Mouse (Mus musculus): ENCODE data around the gene Cadm1. TPM values are rescaled to one million over a fixed set of nuclear protein-coding genes. Genes with fewer than 3 reads are reported as not detected.

Cadm1 gene
- total RNA-seq, 2 experiments from 2014 or later = 2.3 to 3.2 TPM

GRCm38 (mm10) chr9:47846275-47846674 is 316.3 kb downstream of the Cadm1 start:
- intact Hi-C loops (cut with DNase I) = no loop called here
- DNase-seq = no peak

- intact Hi-C loops (cut with DNase I) = no loop called here
- no peak for DNase-seq
Measured at GRCm38 (mm10) chr9:47846926-47847325, 317.0 kb downstream of the Cadm1 start.

GRCm38 (mm10) chr9:47847797-47848196 is 317.8 kb downstream of the Cadm1 start:
- intact Hi-C loops (cut with DNase I) = no loop called here
- DNase-seq = no peak

- DNase-seq = no peak
- intact Hi-C loops (cut with DNase I) = no loop called here
Measured at GRCm38 (mm10) chr9:47848745-47849144, 318.8 kb downstream of the Cadm1 start.

GRCm38 (mm10) chr9:47856311-47856710 is 326.3 kb downstream of the Cadm1 start:
- DNase-seq = no peak
- intact Hi-C loops (cut with DNase I) = no loop called here

- DNase-seq = no peak
- intact Hi-C loops (cut with DNase I) = no loop called here
Measured at GRCm38 (mm10) chr9:47857235-47857634, 327.3 kb downstream of the Cadm1 start.

GRCm38 (mm10) chr9:47858134-47858533 is 328.2 kb downstream of the Cadm1 start:
- DNase-seq = no peak
- intact Hi-C loops (cut with DNase I) = no loop called here

- DNase-seq = no peak
- intact Hi-C loops (cut with DNase I) = no loop called here
Measured at GRCm38 (mm10) chr9:47858778-47859395, 328.9 kb downstream of the Cadm1 start.

GRCm38 (mm10) chr9:47860994-47861393 is 331.0 kb downstream of the Cadm1 start:
- intact Hi-C loops (cut with DNase I) = no loop called here
- DNase-seq = no peak

GRCm38 (mm10) chr9:47861783-47862182 is 331.8 kb downstream of the Cadm1 start:
- intact Hi-C loops (cut with DNase I) = no loop called here
- DNase-seq = no peak

GRCm38 (mm10) chr9:47866001-47866400 is 336.0 kb downstream of the Cadm1 start:
- no peak for DNase-seq
- intact Hi-C loops (cut with DNase I) = no loop called here

- intact Hi-C loops (cut with DNase I) = no loop called here
- DNase-seq = no peak
Measured at GRCm38 (mm10) chr9:47867474-47867873, 337.5 kb downstream of the Cadm1 start.

GRCm38 (mm10) chr9:47869661-47870060 is 339.7 kb downstream of the Cadm1 start:
- no peak for DNase-seq
- intact Hi-C loops (cut with DNase I) = no loop called here

- intact Hi-C loops (cut with DNase I) = no loop called here
- DNase-seq = no peak
Measured at GRCm38 (mm10) chr9:47876557-47877206, 346.7 kb downstream of the Cadm1 start.

- intact Hi-C loops (cut with DNase I) = no loop called here
Measured at GRCm38 (mm10) chr9:47880171-47880570, 350.2 kb downstream of the Cadm1 start.

GRCm38 (mm10) chr9:47882372-47882771 is 352.4 kb downstream of the Cadm1 start:
- no peak for DNase-seq
- intact Hi-C loops (cut with DNase I) = no loop called here

More at GRCm38 (mm10) chr9:47880171-47880570, 350.2 kb downstream of the Cadm1 start:
- no peak for DNase-seq

- no peak for DNase-seq
- intact Hi-C loops (cut with DNase I) = no loop called here
Measured at GRCm38 (mm10) chr9:47891721-47892120, 361.7 kb downstream of the Cadm1 start.

GRCm38 (mm10) chr9:47892995-47893394 is 363.0 kb downstream of the Cadm1 start:
- intact Hi-C loops (cut with DNase I) = no loop called here

GRCm38 (mm10) chr9:47894096-47894495 is 364.1 kb downstream of the Cadm1 start:
- intact Hi-C loops (cut with DNase I) = no loop called here

More at GRCm38 (mm10) chr9:47892995-47893394, 363.0 kb downstream of the Cadm1 start:
- DNase-seq = no peak

GRCm38 (mm10) chr9:47894661-47895060 is 364.7 kb downstream of the Cadm1 start:
- intact Hi-C loops (cut with DNase I) = no loop called here
- no peak for DNase-seq

More at GRCm38 (mm10) chr9:47894096-47894495, 364.1 kb downstream of the Cadm1 start:
- DNase-seq = no peak

GRCm38 (mm10) chr9:47895121-47895520 is 365.1 kb downstream of the Cadm1 start:
- intact Hi-C loops (cut with DNase I) = no loop called here
- DNase-seq = no peak

GRCm38 (mm10) chr9:47900734-47901133 is 370.8 kb downstream of the Cadm1 start:
- intact Hi-C loops (cut with DNase I) = no loop called here
- no peak for DNase-seq
